Mouse (Mus musculus): ENCODE measurements around the gene Lipt1. TPM values are rescaled to one million over a fixed set of nuclear protein-coding genes. Genes with fewer than 3 reads are reported as not detected.

Gene Lipt1
- total and polyA plus RNA-seq, 3 experiments = 7.5 to 13.2 (median 7.9) TPM

DNA sequence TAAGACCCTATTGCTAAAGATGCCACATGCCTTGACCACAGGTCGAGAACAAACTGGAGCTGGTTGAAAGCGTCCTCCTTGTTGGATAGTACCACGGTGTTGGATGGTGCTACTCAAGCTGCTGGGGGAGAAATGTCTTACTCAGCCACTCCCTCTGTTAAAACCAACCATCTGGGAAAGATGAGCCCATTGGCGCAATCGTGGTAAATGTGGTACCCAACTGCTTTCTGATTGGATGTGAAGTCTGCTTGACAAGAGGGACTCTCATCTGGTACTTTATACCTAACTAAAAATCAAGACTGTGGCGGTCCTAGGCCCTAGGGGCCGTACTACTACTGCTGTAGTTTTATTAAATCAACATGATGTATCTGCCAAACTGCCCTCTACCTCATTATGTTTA lies 17.7 kb downstream of the Lipt1 start:
- Histone ChIP-seq H3K36me3 (replicated peaks in 1 of 2; ENCODE audit: control insufficient read depth in 1 of 2, insufficient read depth in 1 of 2, low read length in 1 of 2) (peaks cover 14 to 47% of the 10 kb centered on the region in 2 experiments), H3K4me2 (ENCODE audit: insufficient read depth, low read depth, poor library complexity, severe bottlenecking) (peak overlapping the region; percentile 72), H3K9me3 (replicated peaks; ENCODE audit: low read length) (no peaks in the 10 kb centered on the region), H3K9ac (ENCODE audit: insufficient read depth, low read depth) (peak overlapping the region; percentile 80), H3K4me3 (replicated peaks in 1 of 3; ENCODE audit: low read depth in 2 of 3, low read length in 2 of 3, poor library complexity in 1 of 3) (peak overlapping the region; percentile 68 to 91 (median 78)), H3K27me3 (replicated peaks) (no peaks in the 10 kb centered on the region), H3K79me2 (replicated peaks; ENCODE audit: control insufficient read depth, extremely low read depth, insufficient read depth, poor library complexity, severe bottlenecking) (peaks cover 25% of the 10 kb centered on the region), H3K27ac (ENCODE audit: insufficient read depth, low read depth) (no peak overlapping the region), H3K4me1 (ENCODE audit: control insufficient read depth in 1 of 2, insufficient read depth in 2 of 2) (peaks cover 8 to 40% of the 10 kb centered on the region in 2 experiments)
- DNase-seq (ENCODE audit: extremely low read depth) = peak; percentile 60
- in situ Hi-C loops (cut with MboI; ENCODE audit: low pct_ligation_motif_present, low pct_unique_long_range_greater_than_20kb, low sequenced_read_pairs) = no loop called here
- no peak for TF ChIP-seq SIN3A (IDR thresholded peaks at IDR 0.05; ENCODE audit: low read length)
- no peak for TF ChIP-seq POLR2A (IDR thresholded peaks at IDR 0.05; ENCODE audit: low read depth, low read length)
- no peak for TF ChIP-seq KAT2A (IDR thresholded peaks at IDR 0.05; ENCODE audit: insufficient replicate concordance, low read length)
- TF ChIP-seq BHLHE40 (IDR thresholded peaks at IDR 0.05; ENCODE audit: low read depth, low read length) = no peak
- no peak for TF ChIP-seq MAX (IDR thresholded peaks at IDR 0.05; ENCODE audit: low read length)
- TF ChIP-seq GABPA (IDR thresholded peaks at IDR 0.05; ENCODE audit: insufficient replicate concordance, low read depth, low read length) = no peak
- no peak for TF ChIP-seq JUN (IDR thresholded peaks at IDR 0.05; ENCODE audit: insufficient read depth, low read depth, low read length)
- TF ChIP-seq POLR2AphosphoS2 (IDR thresholded peaks at IDR 0.05; ENCODE audit: low read depth, low read length) = no peak
- TF ChIP-seq MAFK (IDR thresholded peaks at IDR 0.05; ENCODE audit: insufficient replicate concordance, low read length) = no peak
- no peak for TF ChIP-seq USF2 (conservative IDR thresholded peaks at IDR 0.05; ENCODE audit: low read depth, low read length)
- TF ChIP-seq SMC3 (IDR thresholded peaks at IDR 0.05; ENCODE audit: low read depth, low read length) = no peak
- no peak for TF ChIP-seq RAD21 (IDR thresholded peaks at IDR 0.05; ENCODE audit: low read depth, low read length)
- no peak for TF ChIP-seq TBP (conservative IDR thresholded peaks at IDR 0.05; ENCODE audit: low read depth, low read length)
- dilution Hi-C loops (cut with MboI; ENCODE audit: extremely low pct_ligation_motif_present, extremely low pct_unique_long_range_greater_than_20kb, low sequenced_read_pairs) = no loop called here

DNA sequence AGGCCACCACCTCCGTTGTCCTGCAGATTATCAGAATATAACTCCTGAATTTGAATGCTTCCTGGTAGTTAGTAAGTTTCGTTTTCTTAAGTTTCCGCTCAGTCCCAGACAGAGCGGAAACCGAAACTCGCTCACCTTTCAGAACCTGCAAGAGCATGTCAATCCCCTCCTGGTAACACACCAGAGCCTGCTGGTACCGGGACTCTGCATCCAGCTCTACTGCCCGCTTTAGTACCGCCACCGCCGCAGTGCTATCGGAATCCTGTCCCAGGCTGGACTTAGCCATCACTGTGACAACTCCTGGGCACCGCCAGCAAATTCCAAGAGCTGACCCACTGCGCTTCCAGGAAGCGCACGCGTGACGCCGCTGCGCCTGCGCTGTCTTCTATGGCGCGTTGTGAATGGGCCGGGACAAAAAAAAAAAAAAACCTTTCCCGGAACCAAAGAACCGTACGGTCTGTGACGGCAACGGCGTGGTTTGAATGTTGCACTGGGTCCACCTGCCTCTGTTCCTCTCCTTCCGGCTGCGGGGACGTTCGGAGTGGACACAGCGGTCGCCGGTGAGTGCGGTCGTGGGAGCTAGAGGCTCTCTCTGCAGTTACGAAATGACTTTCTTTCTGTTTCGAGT lies 18.6 kb downstream of the Lipt1 start, which contains the start of the genes Mitd1 and Mrpl30:
Gene Mitd1 (minus strand): TSS at position 387 of the 628 bp plus-strand sequence.
Gene Mrpl30 (plus strand): TSS at position 453 of the 628 bp plus-strand sequence.
- Histone ChIP-seq H3K27me3 (replicated peaks) (no peaks in the 10 kb centered on the region), H3K9me3 (replicated peaks; ENCODE audit: low read length) (no peaks in the 10 kb centered on the region), H3K27ac (ENCODE audit: insufficient read depth, low read depth) (peak within 1 kb of the TSS; percentile 24), H3K9ac (ENCODE audit: insufficient read depth, low read depth) (peak within 1 kb of the TSS; percentile 80), H3K4me2 (ENCODE audit: insufficient read depth, low read depth, poor library complexity, severe bottlenecking) (peak within 1 kb of the TSS; percentile 95), H3K79me2 (replicated peaks; ENCODE audit: control insufficient read depth, extremely low read depth, insufficient read depth, poor library complexity, severe bottlenecking) (peaks cover 25% of the 10 kb centered on the region), H3K36me3 (replicated peaks in 1 of 2; ENCODE audit: control insufficient read depth in 1 of 2, insufficient read depth in 1 of 2, low read length in 1 of 2) (peaks cover 16 to 48% of the 10 kb centered on the region in 2 experiments), H3K4me1 (ENCODE audit: control insufficient read depth in 1 of 2, insufficient read depth in 2 of 2) (peaks cover 8 to 37% of the 10 kb centered on the region in 2 experiments), H3K4me3 (replicated peaks in 1 of 3; ENCODE audit: low read depth in 2 of 3, low read length in 2 of 3, poor library complexity in 1 of 3) (peak within 1 kb of the TSS; percentile 68 to 91 (median 78))
- DNase-seq (ENCODE audit: extremely low read depth) = peak; percentile 93
- dilution Hi-C loops (cut with MboI; ENCODE audit: extremely low pct_ligation_motif_present, extremely low pct_unique_long_range_greater_than_20kb, low sequenced_read_pairs) (no loop called here), in situ Hi-C loops (cut with MboI; ENCODE audit: low pct_ligation_motif_present, low pct_unique_long_range_greater_than_20kb, low sequenced_read_pairs) (no loop called here)
- TF ChIP-seq MXI1 (IDR thresholded peaks at IDR 0.05; ENCODE audit: low read depth, low read length) (peak; percentile 96), ZC3H11A (IDR thresholded peaks at IDR 0.05; ENCODE audit: low read depth, low read length) (no peak), POLR2A (IDR thresholded peaks at IDR 0.05; ENCODE audit: low read depth, low read length) (peak; percentile 82), MAZ (IDR thresholded peaks at IDR 0.05; ENCODE audit: low read depth, low read length) (no peak), TCF12 (IDR thresholded peaks at IDR 0.05; ENCODE audit: low read depth, low read length) (peak; percentile 93), KAT2A (IDR thresholded peaks at IDR 0.05; ENCODE audit: insufficient replicate concordance, low read length) (peak; percentile 85; the same call in 1 of the 2 replicates), HCFC1 (IDR thresholded peaks at IDR 0.05; ENCODE audit: low read depth, low read length) (peak; percentile 95), GABPA (IDR thresholded peaks at IDR 0.05; ENCODE audit: insufficient replicate concordance, low read depth, low read length) (no peak; the same call in 1 of the 2 replicates), MYC (IDR thresholded peaks at IDR 0.05; ENCODE audit: low read depth, low read length) (no peak; the same call in none of the 2 replicates), ZKSCAN1 (IDR thresholded peaks at IDR 0.05; ENCODE audit: borderline replicate concordance, low read depth, low read length) (no peak), RAD21 (IDR thresholded peaks at IDR 0.05; ENCODE audit: low read depth, low read length) (no peak), USF1 (IDR thresholded peaks at IDR 0.05; ENCODE audit: low read depth, low read length) (no peak), POLR2AphosphoS2 (IDR thresholded peaks at IDR 0.05; ENCODE audit: low read depth, low read length) (peak; percentile 77; the same call in 1 of the 2 replicates), NRF1 (IDR thresholded peaks at IDR 0.05; ENCODE audit: low read depth, low read length) (peak; percentile 91), ETS1 (conservative IDR thresholded peaks at IDR 0.05; ENCODE audit: low read depth, low read length) (no peak), ZNF384 (IDR thresholded peaks at IDR 0.05; ENCODE audit: low read depth, low read length) (peak; percentile 100), MAFK (IDR thresholded peaks at IDR 0.05; ENCODE audit: insufficient replicate concordance, low read length) (no peak), EP300 (IDR thresholded peaks at IDR 0.05; ENCODE audit: low read length) (peak; percentile 47), IRF4 (IDR thresholded peaks at IDR 0.05; ENCODE audit: low read depth, low read length) (peak; percentile 67; the same call in 1 of the 2 replicates), ZMIZ1 (IDR thresholded peaks at IDR 0.05; ENCODE audit: low read depth, low read length) (no peak), E2F4 (IDR thresholded peaks at IDR 0.05; ENCODE audit: insufficient replicate concordance, low read depth, low read length) (peak; percentile 50; the same call in 1 of the 2 replicates), JUN (IDR thresholded peaks at IDR 0.05; ENCODE audit: insufficient read depth, low read depth, low read length) (no peak), RCOR1 (conservative IDR thresholded peaks at IDR 0.05; ENCODE audit: low read depth, low read length) (no peak), ELF1 (IDR thresholded peaks at IDR 0.05; ENCODE audit: low read depth, low read length) (peak; percentile 90)
